Mouse (Mus musculus) ES-Bruce4 (cell line): ENCODE data around the gene Ppp1r8.

Experiments
- CTCF ChIP-seq: IDR thresholded peaks from one replicate; pipeline ENCODE4 v1.8.1; 2011; ENCODE audit warnings: low read depth, low read length
- EP300 ChIP-seq: IDR thresholded peaks from 2 replicates; pipeline ENCODE4 v1.6.1; 2011; ENCODE audit warnings: low read depth, low read length; ENCODE audit not compliant: insufficient read depth
- POLR2A ChIP-seq: IDR thresholded peaks from one replicate; pipeline ENCODE4 v1.8.1; 2011; ENCODE audit warnings: low read length; ENCODE audit not compliant: insufficient read depth

DNA sequence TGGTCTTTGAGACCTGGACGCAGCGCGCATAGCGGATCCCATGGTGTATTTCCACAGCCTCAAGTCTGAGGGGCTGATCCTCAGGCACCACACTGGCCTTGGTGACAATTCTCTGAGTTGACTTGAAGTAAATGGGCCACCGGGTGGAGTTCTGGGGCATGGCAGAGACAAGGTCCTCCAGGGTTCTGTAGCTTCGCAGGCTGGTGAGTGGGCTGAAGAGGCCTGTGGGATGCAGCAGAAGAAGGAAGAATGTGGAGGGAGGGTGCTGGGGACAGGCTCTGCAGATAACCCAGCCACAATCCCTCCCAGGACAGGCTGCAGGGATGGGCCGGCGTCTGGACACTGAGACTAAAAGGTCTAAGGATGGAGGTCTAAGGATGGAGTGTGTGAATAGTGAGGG lies 53.2 kb downstream of the Ppp1r8 start:
- TF ChIP-seq CTCF (no peak), EP300 (no peak), POLR2A (no peak)
